Mouse (Mus musculus) mature B cell (primary cell): ENCODE data around the gene Evi2b.

Source experiments
- in situ Hi-C: fragments of 300-500 bp; cut with MboI; formaldehyde crosslinking; loops from 2 replicates; pipeline ENCODE4 v1.14.3; 2019

Gene Evi2b

DNA sequence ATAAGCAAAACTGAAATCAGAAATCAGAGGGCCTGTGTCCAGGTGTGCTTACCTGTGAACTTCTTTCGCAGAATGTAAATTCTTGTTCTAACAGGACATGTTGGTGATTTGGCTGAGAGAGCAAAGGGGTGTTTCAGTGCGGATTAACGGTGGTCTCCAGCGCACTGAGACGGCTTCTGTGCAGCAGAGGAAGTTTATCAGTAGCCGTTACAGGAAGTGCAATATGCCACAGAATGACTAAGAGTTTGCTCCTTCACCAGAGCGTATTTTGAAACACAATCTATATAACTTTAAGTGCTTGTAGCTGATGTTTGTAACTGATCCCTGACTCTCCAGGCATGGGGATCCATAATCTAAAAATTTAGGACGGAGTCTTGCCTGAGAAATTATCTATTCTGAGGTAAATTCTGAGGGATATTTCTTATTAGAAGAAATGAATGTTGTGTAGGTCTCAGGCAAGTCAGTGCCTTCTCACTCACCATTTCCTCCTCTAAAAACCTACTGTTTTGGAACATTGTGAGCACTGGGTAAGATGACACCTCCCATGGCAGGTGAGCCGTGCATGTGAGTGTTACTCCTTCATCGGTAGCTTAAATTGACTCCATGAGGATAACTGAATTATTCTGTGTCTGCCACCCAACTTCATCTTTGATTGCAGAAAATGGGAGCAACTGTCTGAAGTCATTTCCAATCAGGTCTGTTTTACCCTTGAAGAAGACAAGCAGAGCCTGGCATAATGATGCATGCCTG is at the start of gene Evi2b:
Gene Evi2b, minus strand, starts transcription at position 203 of the 750 bp plus-strand sequence.
- in situ Hi-C loops, result no loop called here

DNA sequence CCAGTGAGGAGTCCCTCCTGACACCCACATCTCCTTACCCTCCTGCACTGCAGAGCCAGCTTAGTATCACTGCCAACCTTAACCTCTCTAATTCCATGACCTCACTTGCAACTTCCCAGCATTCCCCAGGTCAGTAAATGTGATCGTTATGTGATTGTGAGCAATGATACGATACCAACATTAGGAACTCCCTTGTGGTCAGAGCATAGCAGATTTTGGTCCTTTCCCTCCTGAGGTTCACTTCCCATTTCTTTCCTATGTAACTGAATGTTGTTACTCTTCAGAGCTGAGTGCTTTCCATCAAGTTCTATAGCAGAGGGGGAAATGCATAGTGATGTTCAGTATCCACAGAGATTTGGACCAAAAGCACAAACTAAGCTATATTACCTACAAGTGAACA is 46.8 kb upstream of the Evi2b start:
- in situ Hi-C loops, result no loop called here

DNA sequence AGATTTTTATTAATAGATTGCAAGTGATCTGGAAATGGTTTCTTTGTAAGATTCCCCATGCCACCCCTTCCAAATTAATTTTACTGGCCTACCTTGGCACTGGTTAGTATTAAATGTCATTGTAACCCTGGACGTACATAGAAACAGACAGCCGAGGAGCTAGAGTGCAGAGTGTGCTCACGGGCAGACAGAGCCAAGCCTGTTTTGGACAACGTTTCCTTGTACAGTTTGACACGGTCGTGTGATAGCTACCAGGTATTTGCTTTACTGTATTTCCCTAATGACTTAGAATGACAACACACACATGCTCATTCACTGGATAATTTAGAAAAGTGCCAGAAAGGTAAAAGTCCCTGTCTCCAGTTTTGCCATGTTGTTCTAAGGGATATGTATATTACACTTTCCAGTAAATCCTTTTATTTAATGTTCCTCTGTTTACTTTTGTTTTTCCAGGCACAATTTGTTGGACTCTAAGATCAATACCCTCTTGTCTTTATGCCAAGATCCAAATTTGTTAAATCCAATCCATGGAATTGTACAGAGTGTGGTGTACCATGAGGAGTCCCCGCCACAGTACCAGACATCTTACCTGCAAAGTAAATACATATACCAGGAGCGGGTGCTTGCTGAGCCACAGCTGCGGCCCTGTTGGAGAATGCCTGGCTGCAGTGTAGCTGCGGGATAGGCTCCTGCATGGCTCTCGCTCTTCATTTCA is 44.8 kb upstream of the Evi2b start:
- in situ Hi-C loops, result no loop called here

DNA sequence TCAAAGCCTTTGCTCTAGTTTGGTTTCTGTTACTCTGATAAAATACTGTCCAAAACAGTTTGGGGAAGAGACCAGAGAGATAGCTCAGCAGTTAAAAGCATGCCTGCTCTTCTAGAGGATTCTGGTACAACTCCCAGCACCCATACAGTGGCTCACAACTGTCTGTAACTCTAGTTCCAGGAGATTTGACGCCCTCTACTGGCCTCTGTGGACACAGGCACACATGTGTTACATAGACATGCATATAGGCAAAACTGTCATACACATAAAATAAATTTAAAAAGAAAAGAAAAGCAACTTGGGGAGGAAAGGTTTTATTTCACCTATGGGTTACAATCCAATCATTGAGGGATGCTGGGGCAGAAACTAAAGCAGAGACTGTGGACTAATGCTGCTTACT is 43.4 kb upstream of the Evi2b start:
- in situ Hi-C loops, result no loop called here

DNA sequence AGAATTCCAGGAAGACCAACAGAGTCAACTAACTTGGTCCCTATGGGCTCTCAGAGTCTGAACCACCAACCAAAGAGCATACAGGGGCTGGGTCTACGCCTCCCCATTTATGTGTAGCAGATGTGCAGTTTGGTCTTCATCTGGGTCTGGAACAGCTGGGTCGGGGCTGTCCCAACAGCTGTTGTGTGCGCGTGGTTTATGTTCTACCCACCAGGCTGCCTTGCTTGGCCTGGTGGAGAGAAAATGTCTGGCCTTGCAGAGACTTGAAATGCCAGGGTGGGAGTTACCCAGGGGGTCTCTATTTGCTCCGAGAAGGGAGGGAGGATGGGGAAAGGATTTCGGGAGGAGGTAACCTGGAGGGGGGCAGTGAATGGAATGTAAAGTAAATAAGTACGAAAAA is 39.9 kb upstream of the Evi2b start:
- in situ Hi-C loops, result no loop called here

DNA sequence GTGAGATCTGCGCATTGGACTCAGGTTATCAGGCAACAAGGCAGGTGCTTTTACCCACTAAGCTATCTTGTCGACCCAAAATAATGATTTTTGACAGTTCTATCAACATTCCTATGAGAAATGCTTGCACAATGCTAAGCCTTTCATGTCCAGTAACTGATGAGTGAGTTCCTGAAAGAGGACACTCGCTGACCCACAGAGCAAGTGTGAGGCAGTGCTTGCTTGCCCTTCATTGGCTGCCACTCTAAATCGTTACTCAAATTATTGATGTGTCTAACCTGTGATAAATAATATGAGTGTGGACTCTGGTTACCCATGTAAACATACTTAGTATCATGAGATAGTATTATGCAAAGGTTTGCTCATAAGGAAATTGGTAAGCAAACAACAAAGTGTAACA is 37.0 kb upstream of the Evi2b start:
- in situ Hi-C loops, result no loop called here

DNA sequence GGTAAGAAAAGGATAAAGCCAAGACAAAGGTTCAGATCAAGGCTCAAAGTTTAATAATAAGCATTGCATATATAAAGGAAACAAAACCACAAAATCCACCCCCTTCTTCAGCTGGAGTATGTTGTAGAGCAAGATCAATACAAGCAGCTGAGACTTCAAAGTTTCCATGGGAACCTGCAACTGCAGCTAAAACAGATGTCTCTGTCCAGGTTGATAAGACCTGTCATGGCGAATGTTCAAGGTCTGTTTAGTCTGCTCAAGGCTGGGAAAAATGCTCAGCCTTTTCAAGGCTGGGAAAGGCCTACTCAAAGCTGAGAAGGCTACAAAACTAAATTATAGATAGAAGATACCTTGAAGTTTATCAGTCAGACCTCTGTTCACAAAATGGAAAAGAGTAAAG is 29.1 kb upstream of the Evi2b start:
- in situ Hi-C loops, result no loop called here

DNA sequence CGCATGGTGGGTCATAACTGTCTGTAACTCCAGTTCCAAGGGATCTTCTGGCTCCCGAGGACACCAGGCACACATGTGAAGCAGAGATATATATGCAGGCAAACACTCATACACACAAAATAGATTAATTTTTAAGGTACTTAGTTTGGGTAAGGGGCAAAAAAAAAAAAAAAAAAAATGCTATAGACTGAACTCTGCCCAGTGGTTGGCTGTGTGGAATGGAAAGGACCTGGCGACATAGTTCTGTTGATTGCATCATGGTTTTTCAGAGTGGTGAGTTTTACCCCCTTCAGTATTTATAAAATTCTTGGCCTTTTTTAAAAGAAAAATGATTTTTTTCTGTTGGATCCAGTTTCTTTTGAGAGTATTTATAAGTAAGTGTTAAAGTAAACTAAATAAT is 12.7 kb upstream of the Evi2b start:
- in situ Hi-C loops, result no loop called here

DNA sequence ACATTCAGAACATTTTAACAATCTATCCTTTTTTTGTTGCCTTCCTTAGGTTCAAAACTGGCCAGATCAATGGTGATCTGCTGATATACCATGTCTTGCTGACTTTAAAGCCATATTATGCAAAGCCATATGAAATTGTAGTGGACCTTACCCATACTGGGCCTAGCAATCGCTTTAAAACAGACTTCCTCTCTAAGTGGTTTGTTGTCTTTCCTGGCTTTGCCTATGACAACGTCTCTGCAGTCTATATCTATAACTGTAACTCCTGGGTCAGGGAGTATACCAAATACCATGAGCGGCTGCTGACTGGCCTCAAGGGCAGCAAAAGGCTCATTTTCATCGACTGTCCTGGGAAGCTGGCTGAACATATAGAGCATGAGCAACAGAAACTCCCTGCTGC is 12.0 kb upstream of the Evi2b start:
- in situ Hi-C loops, result no loop called here

DNA sequence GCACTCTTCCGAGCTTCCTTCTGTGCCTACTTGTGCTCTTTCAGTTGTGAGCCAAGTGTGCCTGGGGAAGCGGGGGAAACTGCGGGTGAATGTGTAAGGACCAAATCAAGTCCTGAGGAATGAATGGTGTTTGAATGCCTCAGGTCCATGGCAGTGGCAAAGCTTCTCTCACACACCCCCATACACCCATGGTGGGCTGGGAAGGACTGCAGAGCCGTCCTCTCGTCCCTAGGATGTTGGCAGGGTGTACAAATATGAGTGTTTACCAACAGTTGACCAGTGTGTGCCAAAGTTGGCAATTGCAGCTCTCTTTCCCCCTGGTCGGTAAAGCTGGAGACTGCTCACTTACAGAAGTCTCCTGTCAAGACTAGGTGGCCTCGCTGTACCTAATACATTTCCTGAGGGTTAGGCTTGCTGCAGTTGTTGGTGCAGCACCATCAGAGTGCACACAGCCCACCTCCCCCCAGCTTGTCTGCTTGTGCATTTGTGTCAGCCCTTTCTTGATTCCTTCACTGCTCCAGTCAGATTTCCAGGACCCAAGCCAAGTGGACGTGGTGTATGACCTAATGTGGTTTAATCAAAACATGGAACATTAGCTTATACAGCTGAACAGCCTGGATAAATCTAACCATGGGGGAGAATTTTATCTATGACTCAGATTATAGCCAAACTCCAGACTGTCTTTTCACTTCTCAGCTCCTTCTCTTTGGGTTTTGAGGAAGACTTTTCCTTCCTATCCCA is 10.6 kb upstream of the Evi2b start:
- in situ Hi-C loops, result no loop called here

DNA sequence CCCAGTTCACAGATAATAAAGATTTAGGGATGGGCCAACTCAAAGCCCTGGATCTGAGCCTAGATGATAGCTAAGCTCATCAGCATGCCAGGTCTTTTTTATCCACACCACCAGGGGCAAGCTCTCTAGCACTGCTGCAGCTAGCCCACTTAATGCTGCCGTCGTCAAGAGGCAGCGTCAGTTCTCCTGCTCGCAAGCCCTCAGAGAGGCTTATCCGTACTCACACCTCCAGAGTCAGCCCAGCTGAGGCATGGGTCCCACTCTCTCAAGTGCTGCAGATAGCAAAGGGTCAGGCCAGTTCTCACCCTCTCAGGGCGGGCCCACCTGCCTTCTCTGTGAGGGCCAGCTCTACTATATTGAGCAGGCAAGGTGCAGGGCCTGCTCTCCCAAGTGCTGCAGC is 9.7 kb upstream of the Evi2b start:
- in situ Hi-C loops, result no loop called here

DNA sequence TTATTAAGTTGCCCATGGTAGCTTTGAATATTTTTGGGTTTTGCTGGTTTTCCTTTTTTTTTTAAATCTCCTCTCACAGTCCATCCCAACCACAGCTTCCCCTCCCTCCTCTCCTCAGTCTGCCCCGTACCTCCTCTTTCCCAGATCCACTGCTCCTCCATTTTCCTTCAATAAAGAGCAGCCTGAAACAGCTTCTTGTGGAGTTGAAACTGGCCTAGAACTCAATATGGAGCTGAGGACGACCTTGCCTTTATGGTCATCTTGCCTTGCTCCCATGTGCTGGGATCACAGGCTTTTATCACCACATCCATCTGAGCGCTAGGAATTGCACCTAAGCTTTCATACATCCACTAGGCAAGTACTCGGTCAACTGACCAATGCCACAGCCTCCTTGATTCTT is 7.9 kb upstream of the Evi2b start:
- in situ Hi-C loops, result no loop called here

DNA sequence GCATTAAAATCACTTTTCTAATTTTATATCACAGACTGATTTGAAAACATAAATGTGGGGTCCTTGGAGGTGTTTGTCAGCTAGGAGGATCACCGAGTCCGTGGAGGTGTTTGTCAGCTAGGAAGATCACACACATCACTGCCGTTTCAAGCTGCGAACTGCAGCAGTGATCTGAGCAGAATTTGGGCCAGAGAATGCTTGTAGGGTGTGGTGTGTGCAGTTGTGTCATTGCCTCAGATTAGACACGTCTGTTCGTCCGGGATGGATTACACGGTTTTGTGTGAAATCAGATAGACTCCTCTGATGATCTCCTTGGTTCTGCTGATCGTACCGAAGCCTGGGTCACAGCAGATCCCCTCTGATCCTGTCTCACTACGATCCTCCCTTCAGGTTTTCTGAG is 7.2 kb upstream of the Evi2b start:
- in situ Hi-C loops, result no loop called here

DNA sequence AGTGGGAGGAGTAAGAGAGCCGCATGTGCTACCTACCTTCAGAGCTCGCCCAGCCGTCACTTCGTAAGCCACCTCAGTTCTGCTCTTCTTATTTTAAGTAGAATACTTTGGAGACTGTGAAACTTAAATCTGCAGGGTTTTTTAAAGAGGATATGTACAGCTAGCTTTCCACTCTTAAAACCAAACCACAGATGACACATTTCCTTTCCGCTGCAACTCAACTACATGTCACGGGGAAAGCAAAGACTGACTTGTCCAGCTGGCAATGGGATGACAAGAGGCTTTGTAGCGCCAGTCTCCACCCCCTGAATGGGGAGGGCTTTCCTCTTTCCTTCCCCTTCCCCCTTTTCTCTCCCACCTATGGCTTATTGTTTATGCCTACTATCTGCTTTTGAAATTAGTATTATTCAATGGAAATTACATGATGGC is 6.8 kb upstream of the Evi2b start, which contains the start of the genes Evi2 and Evi2a:
Gene Evi2, minus strand, starts transcription at position 257 of the 429 bp plus-strand sequence.
Gene Evi2a, minus strand, starts transcription at position 277 of the 429 bp plus-strand sequence.
- in situ Hi-C loops, result no loop called here

DNA sequence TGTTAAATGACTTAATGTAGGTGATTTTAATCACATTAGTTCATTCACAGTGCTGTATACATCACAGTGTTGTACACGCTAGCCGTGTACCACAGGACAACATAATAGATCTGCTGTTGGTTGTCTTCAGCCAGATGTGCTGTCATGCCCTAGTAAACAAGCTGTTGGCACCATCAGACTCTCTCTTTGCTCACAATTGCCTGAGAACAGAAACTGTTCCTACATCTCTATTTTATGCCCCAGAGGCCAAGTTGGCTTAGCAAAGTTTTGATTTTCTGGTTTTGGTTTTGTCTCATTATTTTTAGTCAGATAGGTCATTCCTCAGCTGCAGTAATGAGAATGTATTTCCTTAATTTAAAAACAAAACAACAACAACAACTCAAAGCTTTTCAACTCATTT is 6.2 kb upstream of the Evi2b start:
- in situ Hi-C loops, result no loop called here

DNA sequence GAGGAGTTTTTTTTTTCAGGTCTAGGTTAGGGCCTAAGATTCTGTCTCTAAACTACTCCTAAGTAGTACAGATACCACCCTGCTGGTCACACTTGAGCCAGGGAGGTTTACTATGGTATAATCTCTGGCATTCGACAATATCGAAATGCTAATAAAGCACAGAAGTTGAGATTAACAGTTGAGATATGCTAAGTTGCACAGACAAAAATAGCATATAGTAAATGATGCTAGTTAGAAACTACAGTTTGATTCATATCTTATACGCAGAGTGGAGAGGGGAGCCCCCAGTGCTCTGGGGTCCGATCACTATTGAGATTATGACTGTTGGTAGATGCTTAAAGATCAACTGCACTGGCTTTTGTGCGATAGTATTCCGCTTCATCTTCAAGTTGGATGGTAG is 5.7 kb upstream of the Evi2b start:
- in situ Hi-C loops, result no loop called here

DNA sequence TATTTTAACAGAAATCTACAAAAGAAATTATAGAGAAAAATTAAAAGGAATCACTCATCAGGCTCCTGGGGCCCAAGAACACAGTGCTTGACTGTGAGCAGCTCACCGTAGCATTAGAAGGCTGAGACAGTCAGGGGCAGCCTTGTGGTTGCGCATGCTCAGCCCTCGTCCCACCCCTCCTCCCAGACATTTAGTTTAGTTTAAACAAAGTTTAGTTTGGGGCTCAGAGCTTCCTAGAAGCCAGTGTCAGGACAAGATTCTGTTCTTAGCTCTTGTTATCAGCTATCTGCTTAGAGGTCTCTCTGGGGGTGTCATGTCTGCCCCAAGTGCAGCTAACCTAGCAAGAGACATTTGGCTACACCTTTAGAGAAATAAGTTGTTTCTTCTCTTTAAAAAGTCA is 5.0 kb upstream of the Evi2b start:
- in situ Hi-C loops, result no loop called here

DNA sequence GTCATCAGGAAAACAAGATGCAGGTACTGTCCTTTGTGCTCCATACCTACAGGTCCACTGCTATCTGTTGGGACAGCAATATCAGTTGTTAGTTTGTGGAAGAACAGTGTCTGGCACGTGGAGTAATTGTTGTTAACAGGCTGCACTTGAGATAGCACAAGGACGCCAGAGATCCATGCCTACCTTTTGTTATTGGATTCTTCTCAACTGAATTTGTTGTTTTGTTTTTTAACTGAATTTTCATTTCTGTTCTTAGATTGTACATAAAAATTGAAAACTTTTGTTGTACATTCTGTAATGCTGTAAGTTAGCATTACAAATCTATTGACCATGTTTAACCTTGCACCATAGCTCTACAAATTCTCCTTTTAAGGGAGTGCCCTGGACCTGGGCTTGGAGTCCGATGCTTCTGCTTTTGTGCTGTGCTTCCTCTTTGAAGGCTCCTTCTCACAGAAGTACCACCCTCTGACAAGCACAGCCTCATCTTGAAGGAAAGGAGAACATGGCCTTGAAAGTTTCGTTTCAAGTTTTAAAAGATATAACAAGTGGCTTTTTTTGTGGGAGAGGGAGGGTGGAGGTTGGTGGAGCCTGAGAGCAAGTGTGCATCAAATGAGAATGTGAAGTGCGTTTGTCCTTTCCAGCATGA is 4.3 kb upstream of the Evi2b start:
- in situ Hi-C loops, result no loop called here

DNA sequence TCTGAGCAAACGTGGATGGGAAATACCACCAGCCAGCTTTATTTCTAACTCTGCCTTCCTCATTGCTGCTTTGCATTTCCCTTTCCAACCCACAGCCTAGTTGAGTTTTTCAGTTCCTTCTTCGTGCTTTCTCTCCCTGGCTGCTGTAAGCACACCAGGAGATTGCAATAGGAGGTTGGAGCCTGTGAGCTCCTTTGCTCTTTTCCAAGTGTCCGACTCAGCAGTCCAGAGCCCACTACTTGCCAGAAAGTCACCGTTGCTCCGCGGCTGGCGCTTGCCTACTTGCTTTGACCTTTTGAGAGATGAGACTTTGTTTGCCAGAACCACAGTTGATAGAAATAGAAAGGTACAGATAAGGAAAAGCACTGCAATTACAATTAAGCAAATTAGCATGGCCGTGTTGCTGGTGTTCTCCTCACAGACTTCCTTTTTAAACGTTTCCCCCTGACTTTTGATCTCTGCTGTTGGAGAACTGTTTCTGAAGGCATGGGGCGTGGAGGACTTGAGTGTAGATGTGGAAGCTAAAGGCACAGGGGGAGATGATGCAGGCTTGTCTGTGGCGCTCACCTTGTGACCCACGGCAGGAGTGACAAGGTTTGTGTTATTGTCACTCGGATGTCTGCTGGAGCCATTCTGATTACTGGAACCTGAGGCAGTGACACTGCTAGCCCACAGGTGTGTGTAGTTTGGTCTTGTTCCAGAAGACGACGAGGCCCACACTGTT is 3.6 kb upstream of the Evi2b start:
- in situ Hi-C loops, result no loop called here

DNA sequence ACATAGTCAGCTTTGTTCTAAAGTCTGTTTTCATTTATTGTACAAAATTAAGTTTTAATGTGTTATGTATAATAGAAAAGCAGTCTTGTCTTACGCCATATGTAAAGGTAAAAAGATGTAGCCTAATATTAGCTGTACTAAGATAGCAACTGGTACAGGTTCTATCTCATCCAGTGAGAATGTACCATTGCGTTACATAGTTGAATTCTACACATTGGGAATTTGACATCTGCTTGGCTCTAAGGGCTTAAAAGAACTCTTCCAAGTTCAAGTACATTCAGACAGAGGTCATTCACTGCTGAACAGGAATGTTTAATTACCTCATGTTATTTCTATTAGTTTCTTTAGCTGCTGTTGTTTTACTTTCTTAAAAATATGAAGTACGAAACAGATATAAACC is 3.0 kb upstream of the Evi2b start:
- in situ Hi-C loops, result no loop called here

DNA sequence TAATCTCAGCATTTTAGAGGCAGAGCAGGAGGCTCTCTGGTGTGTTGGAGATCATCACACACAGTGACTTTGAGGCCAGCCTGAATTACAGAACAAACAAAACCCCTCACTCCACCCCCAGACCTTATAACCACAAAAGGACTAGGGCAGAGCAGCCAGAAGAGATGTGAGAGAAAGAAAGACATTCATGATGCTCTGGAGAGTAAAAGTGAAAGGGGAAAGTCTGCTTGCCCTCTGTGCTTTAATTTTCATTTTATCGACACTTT is 681 bp upstream of the Evi2b start:
- in situ Hi-C loops, result no loop called here

DNA sequence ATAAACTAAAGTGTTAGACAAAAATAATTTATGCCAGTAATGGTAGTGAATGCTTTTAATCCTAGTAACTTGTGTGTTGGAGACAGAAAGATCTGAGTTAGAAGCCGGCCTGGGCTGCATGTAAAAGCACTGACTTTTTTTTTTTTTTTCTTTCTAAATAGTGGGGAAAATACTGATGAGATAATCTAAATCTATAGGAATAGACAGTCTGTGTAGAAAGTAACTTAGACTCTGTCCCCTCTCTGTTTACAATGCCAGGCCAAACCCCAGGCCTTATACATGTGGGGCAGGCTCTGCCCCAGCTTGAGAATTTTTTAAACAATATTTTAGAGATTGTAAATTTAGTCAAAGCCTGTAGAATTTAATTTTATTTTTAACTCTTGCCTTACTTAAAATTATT is 618 bp downstream of the Evi2b start:
- in situ Hi-C loops, result no loop called here
